Mouse (Mus musculus) ovary, postnatal 14 days (tissue): ENCODE results near the gene Gpr165.

Experiments
- DNase-seq: peaks from one replicate; pipeline ENCODE4 v3.0.0; 2022; ENCODE audit warnings: low spot score

Gpr165 gene

GRCm38 (mm10) chrX:96712907-96713774, at the start of gene Gpr165:
Gpr165 (plus strand) TSS chrX:96713441.
- peak; percentile 5 for DNase-seq

- no peak for DNase-seq
These were observed 38.4 kb upstream of the Gpr165 start for GRCm38 (mm10) chrX:96674871-96675270.
